ENCODE assay signal across 8 mouse cellular contexts in genomic region chr13:119430164-119430563, GRCm38 (mm10). TPM values are rescaled to one million over a fixed set of nuclear protein-coding genes. Genes with fewer than 3 reads are reported as not detected.
DNase-seq lines count a peak whose midpoint lies in the region; ATAC-seq lines count a peak whose summit lies in the region.

No protein-coding gene starts in this region.

- H3K4me3 ChIP-seq in forebrain, embryonic 15.5 days: peak overlapping the region; percentile 100
- peak overlapping the region; percentile 96 for H3K4me3 ChIP-seq in limb, embryonic 13.5 days
- peak overlapping the region; percentile 69 for H3K4me3 ChIP-seq in neural tube, embryonic 15.5 days (replicated peaks)

- H3K4me2 ChIP-seq in forebrain, embryonic 15.5 days (replicated peaks): peak overlapping the region; percentile 65
- peak overlapping the region; percentile 68 for H3K4me2 ChIP-seq in limb, embryonic 13.5 days (replicated peaks)
- peak overlapping the region; percentile 62 for H3K4me2 ChIP-seq in neural tube, embryonic 15.5 days

- peaks cover 49% of the 10 kb centered on the region for H3K4me1 ChIP-seq in forebrain, embryonic 15.5 days
- peaks cover 36% of the 10 kb centered on the region for H3K4me1 ChIP-seq in limb, embryonic 13.5 days
- H3K4me1 ChIP-seq in neural tube, embryonic 15.5 days: peaks cover 33% of the 10 kb centered on the region

- peak overlapping the region; percentile 99 for H3K27ac ChIP-seq in forebrain, embryonic 15.5 days (replicated peaks)
- peak overlapping the region; percentile 100 for H3K27ac ChIP-seq in limb, embryonic 13.5 days
- peak overlapping the region; percentile 90 for H3K27ac ChIP-seq in neural tube, embryonic 15.5 days (replicated peaks)

- ATAC-seq in forebrain, embryonic 15.5 days (replicated peaks): no peak
- ATAC-seq in limb, embryonic 13.5 days (ENCODE audit: low FRiP score, low read depth): no peak
- no peak for ATAC-seq in neural tube, embryonic 15.5 days (ENCODE audit: low FRiP score)

- WGBS in forebrain, embryonic 15.5 days: 11% methylated on average over 8 of the region's 8 CpGs
- WGBS in limb, embryonic 13.5 days: 19% methylated on average over 8 of the region's 8 CpGs
- WGBS in neural tube, embryonic 15.5 days: 23% methylated on average over 8 of the region's 8 CpGs

- peak overlapping the region; percentile 100 for H3K9ac ChIP-seq in forebrain, embryonic 15.5 days (replicated peaks)
- peak overlapping the region; percentile 100 for H3K9ac ChIP-seq in limb, embryonic 13.5 days
- peak overlapping the region; percentile 99 for H3K9ac ChIP-seq in neural tube, embryonic 15.5 days (replicated peaks)

- no peaks in the 10 kb centered on the region for H3K9me3 ChIP-seq in forebrain, embryonic 15.5 days
- H3K9me3 ChIP-seq in limb, embryonic 13.5 days: no peaks in the 10 kb centered on the region
- H3K9me3 ChIP-seq in neural tube, embryonic 15.5 days (replicated peaks): no peaks in the 10 kb centered on the region

- 0 out of 2 replicates have a peak, but pooled peaks cover 5% of the 10 kb centered on the region for H3K36me3 ChIP-seq in forebrain, embryonic 15.5 days
- peaks cover 11% of the 10 kb centered on the region; the same call in 1 of the 2 replicates for H3K36me3 ChIP-seq in limb, embryonic 13.5 days
- H3K36me3 ChIP-seq in neural tube, embryonic 15.5 days: no peaks in the 10 kb centered on the region; the same call in 1 of the 2 replicates

- intact Hi-C loops in left cerebral cortex, postnatal 25 days (cut with DNase I): no loop called here
- intact Hi-C loops in left cerebral cortex, postnatal 36 days (cut with DNase I): no loop called here

- no peaks in the 10 kb centered on the region for H3K27me3 ChIP-seq in forebrain, embryonic 15.5 days
- no peaks in the 10 kb centered on the region for H3K27me3 ChIP-seq in limb, embryonic 13.5 days
- no peaks in the 10 kb centered on the region for H3K27me3 ChIP-seq in neural tube, embryonic 15.5 days (replicated peaks)

- DNase-seq in left cerebral cortex, postnatal 25 days (ENCODE audit: low spot score in 2 of 2): peak; percentile 13 to 24
- DNase-seq in left cerebral cortex, postnatal 36 days (ENCODE audit: low spot score in 2 of 2): no peak
- peak; percentile 44 for DNase-seq in brain, adult 2 months (ENCODE audit: low read depth, low spot score)
- no peak for DNase-seq in frontal cortex, postnatal 36 days (ENCODE audit: low spot score in 2 of 2)
- DNase-seq in layer of hippocampus, postnatal 14 days (ENCODE audit: low spot score in 2 of 2): no peak

RNA-seq across cellular contexts. Expression of gene Paip1, which starts 1.8 kb away (rescaled TPM):
- total RNA-seq in left cerebral cortex, postnatal 25 days (2021): 10 to 100 TPM; 98.2 to 98.9 TPM
- total RNA-seq in left cerebral cortex, postnatal 36 days (2021): 100 to 1,000 TPM; 100 to 106 TPM
- polyA plus RNA-seq in forebrain, embryonic 15.5 days (2015; fragmentation: Nextera tagmentation; extraction: Ambion mirVana): 161 and 166 TPM in 2 replicates
- 94.3 and 100 TPM in 2 replicates for polyA plus RNA-seq in limb, embryonic 13.5 days (2015; fragmentation: Nextera tagmentation; extraction: Ambion mirVana)
- 135 and 154 TPM in 2 replicates for polyA plus RNA-seq in neural tube, embryonic 15.5 days (2015; fragmentation: Nextera tagmentation; extraction: Ambion mirVana)
- 10 to 100 TPM; 91.4 to 93.7 TPM for total RNA-seq in layer of hippocampus, postnatal 14 days (2021)

RNA-seq across cellular contexts. Expression of gene 4833420G17Rik, which starts 32.4 kb away (rescaled TPM):
- total RNA-seq in left cerebral cortex, postnatal 25 days (2021): 10 to 100 TPM; 20.8 to 24.2 TPM
- total RNA-seq in left cerebral cortex, postnatal 36 days (2021): 10 to 100 TPM; 22.7 to 28.8 TPM
- polyA plus RNA-seq in forebrain, embryonic 15.5 days (2015; fragmentation: Nextera tagmentation; extraction: Ambion mirVana): 115 and 125 TPM in 2 replicates
- 85.4 and 87.4 TPM in 2 replicates for polyA plus RNA-seq in limb, embryonic 13.5 days (2015; fragmentation: Nextera tagmentation; extraction: Ambion mirVana)
- polyA plus RNA-seq in neural tube, embryonic 15.5 days (2015; fragmentation: Nextera tagmentation; extraction: Ambion mirVana): 77.8 and 83.5 TPM in 2 replicates
- 10 to 100 TPM; 25.3 to 25.5 TPM for total RNA-seq in layer of hippocampus, postnatal 14 days (2021)

RNA-seq across cellular contexts. Expression of gene Tmem267, which starts 57.7 kb away (rescaled TPM):
- total RNA-seq in left cerebral cortex, postnatal 25 days (2021): 10 to 100 TPM; 24.9 to 28.0 TPM
- 10 to 100 TPM; 21.0 to 24.1 TPM for total RNA-seq in left cerebral cortex, postnatal 36 days (2021)
- polyA plus RNA-seq in forebrain, embryonic 15.5 days (2015; fragmentation: Nextera tagmentation; extraction: Ambion mirVana): 3.6 and 3.8 TPM in 2 replicates
- polyA plus RNA-seq in limb, embryonic 13.5 days (2015; fragmentation: Nextera tagmentation; extraction: Ambion mirVana): 1.1 and 2.1 TPM in 2 replicates
- polyA plus RNA-seq in neural tube, embryonic 15.5 days (2015; fragmentation: Nextera tagmentation; extraction: Ambion mirVana): 3.2 and 5.0 TPM in 2 replicates
- total RNA-seq in layer of hippocampus, postnatal 14 days (2021): 10 to 100 TPM; 26.0 to 37.4 TPM

RNA-seq across cellular contexts. Expression of gene 3110070M22Rik, which starts 58.0 kb away (rescaled TPM):
- total RNA-seq in left cerebral cortex, postnatal 25 days (2021): 1 to 10 TPM; 2.6 to 3.7 TPM
- 1 to 10 TPM; 1.7 to 3.5 TPM for total RNA-seq in left cerebral cortex, postnatal 36 days (2021)
- 1.4 and 1.8 TPM in 2 replicates for polyA plus RNA-seq in forebrain, embryonic 15.5 days (2015; fragmentation: Nextera tagmentation; extraction: Ambion mirVana)
- 1.7 and 1.8 TPM in 2 replicates for polyA plus RNA-seq in limb, embryonic 13.5 days (2015; fragmentation: Nextera tagmentation; extraction: Ambion mirVana)
- polyA plus RNA-seq in neural tube, embryonic 15.5 days (2015; fragmentation: Nextera tagmentation; extraction: Ambion mirVana): 1.5 and 2.0 TPM in 2 replicates
- total RNA-seq in layer of hippocampus, postnatal 14 days (2021): 1 to 10 TPM; 3.7 to 4.0 TPM

Comparison
In these comparisons a context has a peak if more than half of its experiments do, and no peak if none do; other contexts are left out.
1. DNase-seq: peak in left cerebral cortex, postnatal 25 days (2 of 2) and brain, adult 2 months (single experiment); none in left cerebral cortex, postnatal 36 days (0 of 2), frontal cortex, postnatal 36 days (0 of 2) and layer of hippocampus, postnatal 14 days (0 of 2).
2. Peak in every context shown above with its lines, with median percentiles within 50 percentile points of each other: H3K27ac ChIP-seq, H3K4me2 ChIP-seq, H3K4me3 ChIP-seq and H3K9ac ChIP-seq.